Mouse (Mus musculus) MEL (cell line): ENCODE data around the gene Ppp1r15b. TPM values are rescaled to one million over a fixed set of nuclear protein-coding genes. Genes with fewer than 3 reads are reported as not detected.

ENCODE experiments used
- DNase-seq: peaks from one replicate; pipeline ENCODE4 v3.0.0; 2011; ENCODE audit warnings: low read depth, low spot score
- H3K27ac ChIP-seq: 2 replicates; pipeline ENCODE4 v1.5.1; 2012; ENCODE audit warnings: low read depth, mild to moderate bottlenecking, control low read depth, low read length, moderate library complexity; ENCODE audit not compliant: control insufficient read depth
- H3K27me3 ChIP-seq, 2 experiments: fragments of 150-350 bp in 1 of 2; sonication (generic) in 1 of 2; 2 replicates each; pipeline ENCODE4 v1.6.1; 2012; ENCODE audit warnings: low read length in 2 of 2, mild to moderate bottlenecking in 2 of 2, improper control_type of control experiment in 1 of 2, moderate library complexity in 1 of 2; ENCODE audit not compliant: insufficient read depth in 2 of 2, control insufficient read depth in 1 of 2
- H3K36me3 ChIP-seq, 2 experiments: 2 replicates each; pipeline ENCODE4 v1.6.1; 2012 to 2014; ENCODE audit warnings: low read length in 2 of 2, improper control_type of control experiment in 1 of 2, inconsistent platforms in 1 of 2, mild to moderate bottlenecking in 1 of 2; ENCODE audit not compliant: insufficient read depth in 2 of 2, control insufficient read depth in 1 of 2
- H3K4me1 ChIP-seq, 2 experiments: fragments of 150-350 bp in 1 of 2; sonication (generic) in 1 of 2; 2 replicates each; pipeline ENCODE4 v1.6.1; 2012; ENCODE audit warnings: low read length in 2 of 2, improper control_type of control experiment in 1 of 2, mild to moderate bottlenecking in 1 of 2; ENCODE audit not compliant: insufficient read depth in 2 of 2, control insufficient read depth in 1 of 2
- H3K4me3 ChIP-seq, 2 experiments: fragments of 150-350 bp in 1 of 2; sonication (generic) in 1 of 2; 2 replicates each; pipeline ENCODE4 v1.5.1; 2012; ENCODE audit warnings: low read depth in 2 of 2, low read length in 2 of 2, mild to moderate bottlenecking in 2 of 2, moderate library complexity in 2 of 2, control low read depth in 1 of 2, improper control_type of control experiment in 1 of 2; ENCODE audit not compliant: control insufficient read depth in 1 of 2, insufficient read depth in 1 of 2
- H3K79me2 ChIP-seq: 2 replicates; pipeline ENCODE4 v1.6.1; 2012; ENCODE audit warnings: mild to moderate bottlenecking, low read length, moderate library complexity; ENCODE audit not compliant: control insufficient read depth, poor library complexity, insufficient read depth
- H3K9ac ChIP-seq: 2 replicates; pipeline ENCODE4 v1.6.1; 2012; ENCODE audit warnings: low read depth, mild to moderate bottlenecking, control low read depth, low read length, moderate library complexity; ENCODE audit not compliant: control insufficient read depth, poor library complexity, severe bottlenecking
- H3K9me3 ChIP-seq: fragments of 150-350 bp; sonication (generic); replicated peaks from 2 replicates; pipeline ENCODE4 v1.6.1; 2012; ENCODE audit warnings: mild to moderate bottlenecking, low read length, improper control_type of control experiment, moderate library complexity; ENCODE audit not compliant: insufficient read depth
- CHD1 ChIP-seq: IDR thresholded peaks from 2 replicates; pipeline ENCODE4 v1.6.1; 2012; ENCODE audit warnings: low read depth, mild to moderate bottlenecking, inconsistent platforms, low read length, improper control_type of control experiment
- ELF1 ChIP-seq: IDR thresholded peaks from 2 replicates; pipeline ENCODE4 v1.6.1; 2014; ENCODE audit warnings: low read depth, mild to moderate bottlenecking, inconsistent platforms, low read length, improper control_type of control experiment, moderate library complexity
- GATA1 ChIP-seq: IDR thresholded peaks from 2 replicates; pipeline ENCODE4 v1.6.1; 2011; ENCODE audit warnings: low read depth, low read length, improper control_type of control experiment
- JUND ChIP-seq: IDR thresholded peaks from 2 replicates; pipeline ENCODE4 v1.6.1; 2011; ENCODE audit warnings: low read depth, mild to moderate bottlenecking, improper control_type of control experiment, low read length
- KAT2A ChIP-seq: conservative IDR thresholded peaks from 2 replicates; pipeline ENCODE4 v1.6.1; 2012; ENCODE audit warnings: low read depth, low read length, improper control_type of control experiment, inconsistent platforms
- MAFK ChIP-seq: IDR thresholded peaks from 2 replicates; pipeline ENCODE4 v1.6.1; 2011; ENCODE audit warnings: low read depth, mild to moderate bottlenecking, low read length, improper control_type of control experiment, borderline replicate concordance
- MAZ ChIP-seq: IDR thresholded peaks from 2 replicates; pipeline ENCODE4 v1.6.1; 2012; ENCODE audit warnings: low read depth, mild to moderate bottlenecking, inconsistent platforms, low read length, improper control_type of control experiment
- MXI1 ChIP-seq: IDR thresholded peaks from 2 replicates; pipeline ENCODE4 v1.6.1; 2011; ENCODE audit warnings: mild to moderate bottlenecking, low read depth, low read length, improper control_type of control experiment
- MYB ChIP-seq: IDR thresholded peaks from 2 replicates; pipeline ENCODE4 v1.6.1; 2011; ENCODE audit warnings: mild to moderate bottlenecking, low read depth, low read length, improper control_type of control experiment
- NELFE ChIP-seq: IDR thresholded peaks from 2 replicates; pipeline ENCODE4 v1.6.1; 2011; ENCODE audit warnings: low read depth, low read length, improper control_type of control experiment
- POLR2A ChIP-seq, 2 experiments: IDR thresholded peaks; 2 replicates each; pipeline ENCODE4 v1.6.1; 2011 to 2012; ENCODE audit warnings: low read length in 2 of 2, mild to moderate bottlenecking in 2 of 2, control low read depth in 1 of 2, improper control_type of control experiment in 1 of 2, low read depth in 1 of 2, moderate library complexity in 1 of 2; ENCODE audit not compliant: control insufficient read depth in 1 of 2, insufficient read depth in 1 of 2, poor library complexity in 1 of 2
- POLR2AphosphoS2 ChIP-seq: IDR thresholded peaks from 2 replicates; pipeline ENCODE4 v1.6.1; 2011; ENCODE audit warnings: low read length, improper control_type of control experiment
- RAD21 ChIP-seq: IDR thresholded peaks from 2 replicates; pipeline ENCODE4 v1.6.1; 2011; ENCODE audit warnings: mild to moderate bottlenecking, low read depth, low read length, improper control_type of control experiment
- SIN3A ChIP-seq: IDR thresholded peaks from 2 replicates; pipeline ENCODE4 v1.6.1; 2012; ENCODE audit warnings: low read length, improper control_type of control experiment, inconsistent platforms
- SMC3 ChIP-seq: IDR thresholded peaks from 2 replicates; pipeline ENCODE4 v1.6.1; 2011; ENCODE audit warnings: low read depth, low read length, improper control_type of control experiment
- TAL1 ChIP-seq: IDR thresholded peaks from 2 replicates; pipeline ENCODE4 v1.6.1; 2012; ENCODE audit warnings: mild to moderate bottlenecking, inconsistent platforms, low read length, moderate library complexity, mixed read lengths
- TCF12 ChIP-seq: IDR thresholded peaks from 2 replicates; pipeline ENCODE4 v1.6.1; 2014; ENCODE audit warnings: low read depth, mild to moderate bottlenecking, inconsistent platforms, low read length, improper control_type of control experiment, moderate library complexity
- UBTF ChIP-seq: IDR thresholded peaks from 2 replicates; pipeline ENCODE4 v1.6.1; 2012; ENCODE audit warnings: low read depth, mild to moderate bottlenecking, inconsistent platforms, low read length, improper control_type of control experiment, moderate library complexity, borderline replicate concordance; ENCODE audit not compliant: insufficient read depth
- USF2 ChIP-seq, 2 experiments: IDR thresholded peaks; 2 replicates each; pipeline ENCODE4 v1.6.1; 2011 to 2012; ENCODE audit warnings: improper control_type of control experiment in 2 of 2, low read length in 2 of 2, borderline replicate concordance in 1 of 2, inconsistent platforms in 1 of 2, low read depth in 1 of 2, mild to moderate bottlenecking in 1 of 2; ENCODE audit not compliant: insufficient read depth in 1 of 2
- ZMIZ1 ChIP-seq: IDR thresholded peaks from 2 replicates; pipeline ENCODE4 v1.6.1; 2012; ENCODE audit warnings: low read depth, mild to moderate bottlenecking, inconsistent platforms, low read length, improper control_type of control experiment, moderate library complexity
- ZNF384 ChIP-seq: IDR thresholded peaks from 2 replicates; pipeline ENCODE4 v1.6.1; 2012; ENCODE audit warnings: low read depth, mild to moderate bottlenecking, inconsistent platforms, low read length, improper control_type of control experiment
- polyA plus RNA-seq, 2 experiments: library from polyadenylated mRNA; stranded (reverse) in 1 of 2; unstranded in 1 of 2; fragments of >175 nt in 1 of 2; fragments of >200 nt in 1 of 2; gene quantifications; 2 replicates each; pipeline versions ENCODE4 v1.2.1 to v1.2.4; 2012; ENCODE audit warnings: low replicate concordance in 2 of 2, low read depth in 1 of 2; ENCODE audit not compliant: insufficient read length in 2 of 2, insufficient read depth in 1 of 2, missing spikeins in 1 of 2
- total RNA-seq: library from RNA; depleted of rRNA; stranded (reverse); fragments of 300-350 nt; gene quantifications from 2 replicates; pipeline ENCODE4 v1.2.3, GENCODE M21; 2012

The Ppp1r15b gene
- total and polyA plus RNA-seq, 3 experiments, result 53.1 to 56.3 TPM; not detected in 1

GRCm38 (mm10) chr1:133168318-133169060 lies 37.5 kb downstream of the Ppp1r15b start:
- no peak overlapping the region for H3K4me3 ChIP-seq
- peak; percentile 66 for DNase-seq
- H3K27me3 ChIP-seq, result no peaks in the 10 kb centered on the region
- TF ChIP-seq ZNF384 (no peak), GATA1 (no peak), MYB (no peak), UBTF (no peak), JUND (no peak), ELF1 (no peak), POLR2AphosphoS2 (no peak)
- H3K9ac ChIP-seq, result no peak overlapping the region
- H3K79me2 ChIP-seq, result peaks cover 3% of the 10 kb centered on the region; the same call in 1 of the 2 replicates
- no peaks in the 10 kb centered on the region for H3K9me3 ChIP-seq
- H3K4me1 ChIP-seq, result peaks cover 0 to under 1% of the 10 kb centered on the region in 2 experiments; a peak in 2 of 4 replicates
- H3K36me3 ChIP-seq, result peaks cover 0 to 3% of the 10 kb centered on the region in 2 experiments; a peak in 1 of 4 replicates
- H3K27ac ChIP-seq, result no peak overlapping the region

DNA sequence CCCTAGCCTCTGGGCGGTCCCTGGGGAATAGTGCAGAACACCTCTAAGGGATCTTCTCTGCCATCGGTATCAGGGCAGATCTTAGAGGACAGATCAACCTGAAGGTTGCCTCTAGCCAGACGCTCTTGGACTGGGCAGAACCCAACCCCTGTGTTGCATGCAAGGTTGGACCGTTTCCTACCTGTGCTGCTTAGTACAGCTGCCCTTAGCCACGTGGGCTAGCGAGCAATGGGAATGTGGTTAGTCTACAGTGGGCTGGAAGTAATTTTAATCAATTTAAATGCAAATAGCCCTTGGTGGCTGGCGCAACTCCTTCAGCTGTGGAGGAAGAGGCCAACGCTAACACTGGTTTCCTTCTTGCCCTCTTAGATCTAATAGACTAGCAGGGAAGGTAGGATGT lies 39.3 kb downstream of the Ppp1r15b start:
- Histone ChIP-seq H3K36me3 (peaks cover 0 to 2% of the 10 kb centered on the region in 2 experiments; a peak in 1 of 4 replicates), H3K4me1 (no peaks in the 10 kb centered on the region), H3K4me3 (no peak overlapping the region), H3K79me2 (no peaks in the 10 kb centered on the region), H3K9me3 (no peaks in the 10 kb centered on the region), H3K27me3 (no peaks in the 10 kb centered on the region), H3K27ac (no peak overlapping the region), H3K9ac (no peak overlapping the region)
- DNase-seq, result no peak
- no peak for TF ChIP-seq UBTF
- TF ChIP-seq RAD21, result no peak
- TF ChIP-seq SIN3A, result no peak
- TF ChIP-seq KAT2A, result no peak
- no peak for TF ChIP-seq USF2 (IDR thresholded peaks at IDR 0.05; ENCODE audit: borderline replicate concordance in 1 of 2, insufficient read depth in 1 of 2, low read depth in 1 of 2, low read length in 2 of 2)
- TF ChIP-seq JUND, result no peak
- TF ChIP-seq MXI1, result no peak
- no peak for TF ChIP-seq MAFK
- TF ChIP-seq ZMIZ1, result no peak
- TF ChIP-seq NELFE, result no peak
- no peak for TF ChIP-seq TCF12
- no peak for TF ChIP-seq POLR2A (IDR thresholded peaks at IDR 0.05; ENCODE audit: control insufficient read depth in 1 of 2, insufficient read depth in 1 of 2, low read depth in 1 of 2, low read length in 2 of 2, poor library complexity in 1 of 2)
- TF ChIP-seq MAZ, result no peak
- no peak for TF ChIP-seq TAL1
- no peak for TF ChIP-seq CHD1
- no peak for TF ChIP-seq SMC3
- TF ChIP-seq POLR2AphosphoS2, result no peak
- TF ChIP-seq GATA1, result no peak
